Mouse (Mus musculus): Measurements from ENCODE around the gene Chst8.

Chst8 gene

GRCm38 (mm10) chr7:34799950-34800511 is 12.5 kb downstream of the Chst8 start:
- DNase-seq (ENCODE audit: extremely low spot score): peak; percentile 52

DNA sequence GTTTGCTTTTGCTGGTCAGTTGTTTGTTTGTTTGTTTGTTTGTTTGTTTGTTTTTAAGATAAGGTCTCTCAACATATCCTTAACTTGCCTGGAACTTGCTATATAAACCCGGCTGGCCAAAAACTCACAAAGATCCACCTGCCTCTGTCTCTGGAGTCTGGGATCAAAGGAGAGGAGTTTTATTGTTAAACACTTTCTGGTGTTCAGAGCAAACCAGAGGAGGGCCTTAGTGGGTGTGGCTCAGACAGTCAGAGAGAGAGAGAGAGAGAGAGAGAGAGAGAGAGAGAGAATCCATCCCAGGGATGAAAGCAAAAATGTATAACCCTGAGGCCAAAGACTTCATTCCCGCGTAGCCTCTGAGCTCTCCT is 13.1 kb downstream of the Chst8 start:
- no peak for DNase-seq (ENCODE audit: extremely low spot score)

DNA sequence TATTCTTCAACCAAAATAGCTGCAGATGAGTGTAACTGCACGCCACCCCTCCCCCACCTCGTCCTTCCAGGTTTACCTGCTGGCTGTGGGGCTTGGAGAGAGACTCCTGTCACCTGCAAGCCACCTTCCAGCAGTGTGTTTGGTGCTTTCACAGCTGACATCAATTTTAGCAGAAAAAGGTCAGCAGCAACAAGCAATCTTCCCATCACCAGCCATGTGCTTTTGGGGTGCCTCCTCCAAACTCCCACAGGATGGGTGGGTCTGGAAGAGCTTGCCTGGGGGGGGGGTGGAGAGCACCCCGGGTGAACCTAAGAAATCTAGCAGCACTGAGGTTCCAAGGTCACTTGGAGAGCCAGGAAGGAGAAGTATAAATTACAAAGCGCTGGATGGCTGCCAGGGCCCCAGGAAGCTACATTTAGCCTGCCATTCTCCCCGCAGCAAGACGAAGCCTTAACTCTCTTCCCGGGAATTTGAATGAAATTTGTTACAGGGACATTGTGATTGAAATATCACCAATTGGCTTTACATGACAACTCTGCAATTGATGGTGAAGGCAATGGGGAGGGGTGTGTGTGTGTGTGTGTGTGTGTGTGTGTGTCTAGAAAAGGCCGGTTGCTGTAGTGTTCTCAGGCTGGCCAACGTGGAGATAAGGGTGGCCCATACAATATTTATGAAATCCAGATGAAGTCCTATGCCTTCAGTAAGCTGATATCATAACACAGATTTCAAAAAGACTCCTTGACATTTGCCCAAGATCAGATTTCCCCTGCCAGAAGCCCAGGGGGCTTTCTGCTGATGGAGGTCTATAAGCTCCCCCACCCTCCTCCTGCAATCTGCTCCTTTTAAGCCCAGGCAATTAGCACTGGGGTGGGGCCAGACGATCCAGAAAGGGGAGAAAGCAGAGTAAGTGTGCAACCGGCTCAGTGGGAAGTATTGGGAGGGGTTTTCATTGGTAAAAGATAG is 13.8 kb downstream of the Chst8 start:
- DNase-seq (ENCODE audit: extremely low spot score): peak; percentile 28

GRCm38 (mm10) chr7:34798039-34798438 is 14.5 kb downstream of the Chst8 start:
- DNase-seq (ENCODE audit: extremely low spot score): no peak

DNA sequence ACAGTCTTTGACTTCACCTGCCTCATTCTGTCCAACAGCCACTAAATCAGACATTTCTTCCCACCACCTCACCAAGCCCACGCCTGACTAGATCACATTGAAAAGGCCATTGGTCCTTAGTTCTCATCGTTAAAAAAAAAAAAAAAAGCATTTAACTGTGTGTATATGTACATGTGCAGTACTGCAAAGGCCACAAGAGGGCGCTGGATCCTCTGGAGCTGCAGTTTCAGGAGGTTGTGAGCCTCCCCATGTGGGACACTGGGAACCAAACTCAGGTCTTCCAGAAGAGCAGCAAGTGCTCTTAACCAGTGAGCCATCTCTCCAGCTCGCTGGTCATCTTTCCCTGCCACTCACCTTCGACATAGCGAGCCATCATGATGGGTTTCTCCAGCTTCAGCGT is 22.1 kb downstream of the Chst8 start:
- no peak for DNase-seq (ENCODE audit: extremely low spot score)

DNA sequence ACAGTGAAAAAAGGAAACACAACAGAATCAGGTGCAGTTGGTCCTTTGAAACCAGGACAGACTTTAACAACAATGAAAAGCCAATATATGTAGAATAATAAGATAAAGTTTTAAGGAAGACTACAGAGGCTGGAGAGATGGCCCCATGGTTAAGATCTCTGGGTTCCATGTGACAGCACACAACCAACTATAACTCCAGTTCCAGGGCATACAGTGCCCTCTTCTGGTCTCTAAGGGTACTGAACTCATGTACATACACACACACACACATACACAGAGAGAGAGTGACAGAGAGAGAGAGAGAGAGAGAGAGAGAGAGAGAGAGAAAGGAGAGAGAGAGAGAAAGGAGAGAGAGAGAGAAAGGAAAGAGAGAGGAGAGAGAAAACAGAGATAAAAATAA is 25.3 kb downstream of the Chst8 start:
- no peak for DNase-seq (ENCODE audit: extremely low spot score)

DNA sequence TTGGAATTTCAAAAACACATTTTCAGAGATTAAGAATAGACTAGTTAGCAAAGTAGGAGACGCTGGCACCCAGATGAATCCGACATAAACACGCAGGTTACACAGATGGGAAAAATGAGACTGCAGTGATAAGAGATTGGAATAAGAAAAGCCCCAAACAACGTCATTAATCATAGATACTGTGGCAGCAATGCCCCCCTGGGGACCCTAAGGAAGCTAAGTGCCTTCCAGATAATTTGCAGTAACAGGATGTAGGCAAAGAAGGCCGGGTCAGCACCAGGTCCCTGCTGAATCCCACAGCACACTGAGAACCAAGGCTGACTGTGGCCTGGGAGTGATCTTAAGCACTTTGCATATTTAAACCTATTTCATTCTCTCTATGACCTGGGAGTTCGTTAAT is 27.5 kb downstream of the Chst8 start:
- DNase-seq (ENCODE audit: extremely low spot score): no peak

- no peak for DNase-seq (ENCODE audit: extremely low spot score)
Observed at GRCm38 (mm10) chr7:34784469-34784868, 28.0 kb downstream of the Chst8 start.

GRCm38 (mm10) chr7:34781988-34782387 is 30.5 kb downstream of the Chst8 start:
- no peak for DNase-seq (ENCODE audit: extremely low spot score)

DNA sequence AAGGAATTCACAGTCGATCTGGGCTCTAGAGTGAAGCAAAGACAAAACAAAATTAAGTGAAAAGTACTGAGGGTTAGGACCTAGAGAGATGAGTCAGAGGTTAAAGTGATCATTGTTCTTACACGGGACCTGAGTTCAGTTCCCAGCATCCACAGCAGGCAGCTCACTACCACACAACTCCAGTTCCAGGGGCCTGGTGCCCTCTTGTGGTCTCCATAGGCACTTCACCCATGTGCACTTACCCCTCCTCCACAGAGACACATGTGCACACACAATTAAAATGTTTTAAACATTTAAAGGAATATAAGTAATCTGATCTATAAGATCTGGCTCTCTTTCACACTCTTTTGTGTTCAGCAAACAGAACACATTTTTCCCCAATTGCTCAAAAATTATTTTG is 31.3 kb downstream of the Chst8 start:
- no peak for DNase-seq (ENCODE audit: extremely low spot score)

GRCm38 (mm10) chr7:34778426-34778825 is 34.1 kb downstream of the Chst8 start:
- DNase-seq (ENCODE audit: extremely low spot score): no peak

- DNase-seq (ENCODE audit: extremely low spot score): no peak
Observed at GRCm38 (mm10) chr7:34775659-34776058, 36.9 kb downstream of the Chst8 start.

GRCm38 (mm10) chr7:34774947-34775346 is 37.6 kb downstream of the Chst8 start:
- DNase-seq (ENCODE audit: extremely low spot score): no peak

DNA sequence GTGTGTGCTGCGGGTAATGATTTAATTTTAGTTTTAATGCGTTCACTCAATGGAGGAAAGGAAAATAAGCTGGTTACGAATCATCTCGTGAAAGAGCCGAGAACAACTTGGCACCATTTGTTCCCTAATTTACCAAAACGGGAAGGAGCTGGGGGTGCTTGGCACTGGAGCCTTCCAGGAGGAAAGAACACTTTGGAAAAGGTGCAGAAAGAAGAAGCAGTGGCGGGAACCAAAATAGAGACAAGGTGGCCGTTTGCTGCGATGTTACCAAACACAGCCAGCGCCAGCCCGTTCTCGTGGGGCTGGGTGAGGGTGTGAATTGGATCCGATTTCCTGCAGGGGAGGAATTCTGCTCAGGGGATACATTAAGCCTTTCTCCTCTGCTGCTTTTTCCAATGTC is 38.5 kb downstream of the Chst8 start:
- DNase-seq (ENCODE audit: extremely low spot score): no peak

- no peak for DNase-seq (ENCODE audit: extremely low spot score)
Observed at GRCm38 (mm10) chr7:34773309-34773708, 39.2 kb downstream of the Chst8 start.

DNA sequence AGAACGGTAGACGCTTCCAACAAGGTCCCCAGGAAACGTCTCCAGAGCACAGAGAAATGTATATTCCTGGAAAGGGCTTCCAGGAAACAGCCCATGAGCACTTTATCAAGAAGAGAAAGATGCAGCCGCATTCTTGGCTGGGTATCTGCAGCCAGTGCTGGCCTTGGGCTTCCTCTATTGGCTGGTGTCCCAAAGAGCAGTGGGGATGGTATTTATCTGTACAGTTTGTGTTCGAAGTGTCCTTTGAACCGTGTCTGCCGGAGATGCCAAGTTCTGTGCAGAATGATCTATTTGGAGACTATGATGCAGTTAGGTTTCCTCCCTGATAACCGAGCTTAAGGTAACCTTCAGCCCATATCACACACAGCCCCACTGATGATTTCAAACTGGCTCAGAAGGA is 43.0 kb downstream of the Chst8 start:
- no peak for DNase-seq (ENCODE audit: extremely low spot score)

- DNase-seq (ENCODE audit: extremely low spot score): no peak
Observed at GRCm38 (mm10) chr7:34764250-34765148, 48.0 kb downstream of the Chst8 start.

DNA sequence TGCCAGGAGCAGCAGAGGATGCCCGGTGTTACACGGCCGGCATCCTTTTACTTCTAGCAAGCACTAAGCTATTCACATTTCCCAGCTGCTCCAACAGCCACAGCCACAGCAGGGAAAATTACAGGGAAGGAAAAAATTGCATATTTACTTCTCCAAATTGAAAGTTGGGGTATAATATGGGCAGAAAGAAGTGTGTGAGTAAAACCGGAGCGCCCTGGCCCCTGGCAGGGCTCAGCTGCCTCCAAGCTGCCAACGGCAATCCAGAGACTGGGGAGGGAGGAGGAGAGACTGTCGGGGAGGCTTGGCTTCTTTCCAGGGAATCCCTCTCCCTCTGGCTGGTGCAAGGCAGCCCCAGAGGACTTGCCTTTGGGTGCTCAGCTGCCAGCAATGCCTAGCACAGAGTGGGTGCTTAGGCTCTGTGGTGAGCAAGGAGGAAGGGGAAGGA is 53.1 kb downstream of the Chst8 start:
- DNase-seq (ENCODE audit: extremely low spot score): no peak

DNA sequence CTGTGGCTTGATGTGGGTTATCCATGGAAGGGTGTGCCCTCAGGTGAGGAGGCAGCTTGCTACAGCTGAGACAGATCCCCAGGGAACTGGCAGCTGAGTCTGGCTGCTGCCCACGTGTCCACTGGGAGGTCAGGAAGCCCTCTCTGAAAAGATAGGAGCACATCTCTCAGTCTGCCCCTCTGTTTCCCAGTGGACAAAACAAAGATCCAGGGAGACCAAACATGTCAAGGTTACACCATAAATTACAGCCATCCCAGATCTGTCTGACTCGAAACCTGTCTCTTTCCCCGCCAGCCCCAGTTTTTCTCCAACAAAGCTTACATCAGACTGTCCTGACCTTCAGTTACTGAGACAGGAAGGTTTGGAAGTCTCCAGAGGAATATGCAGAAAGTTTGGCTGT is 53.8 kb downstream of the Chst8 start:
- no peak for DNase-seq (ENCODE audit: extremely low spot score)

DNA sequence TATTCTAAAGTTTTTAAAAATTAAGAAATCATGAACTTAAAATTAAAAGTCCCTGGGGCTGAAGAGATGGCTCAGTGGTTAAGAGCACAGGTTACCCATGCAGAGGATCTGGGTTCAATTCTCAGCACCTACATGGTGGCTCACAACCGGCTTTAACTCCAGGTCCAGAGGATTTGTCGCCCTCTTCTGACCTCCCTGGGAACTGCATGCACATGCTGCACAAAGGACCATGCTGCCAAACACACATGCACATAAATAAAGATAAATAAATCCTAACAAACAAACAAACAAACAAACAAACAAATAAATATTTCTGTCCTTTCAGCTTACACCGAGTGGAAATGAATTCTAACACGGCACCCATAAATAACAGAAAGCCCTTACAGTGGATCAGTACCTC is 55.0 kb downstream of the Chst8 start:
- DNase-seq (ENCODE audit: extremely low spot score): no peak

DNA sequence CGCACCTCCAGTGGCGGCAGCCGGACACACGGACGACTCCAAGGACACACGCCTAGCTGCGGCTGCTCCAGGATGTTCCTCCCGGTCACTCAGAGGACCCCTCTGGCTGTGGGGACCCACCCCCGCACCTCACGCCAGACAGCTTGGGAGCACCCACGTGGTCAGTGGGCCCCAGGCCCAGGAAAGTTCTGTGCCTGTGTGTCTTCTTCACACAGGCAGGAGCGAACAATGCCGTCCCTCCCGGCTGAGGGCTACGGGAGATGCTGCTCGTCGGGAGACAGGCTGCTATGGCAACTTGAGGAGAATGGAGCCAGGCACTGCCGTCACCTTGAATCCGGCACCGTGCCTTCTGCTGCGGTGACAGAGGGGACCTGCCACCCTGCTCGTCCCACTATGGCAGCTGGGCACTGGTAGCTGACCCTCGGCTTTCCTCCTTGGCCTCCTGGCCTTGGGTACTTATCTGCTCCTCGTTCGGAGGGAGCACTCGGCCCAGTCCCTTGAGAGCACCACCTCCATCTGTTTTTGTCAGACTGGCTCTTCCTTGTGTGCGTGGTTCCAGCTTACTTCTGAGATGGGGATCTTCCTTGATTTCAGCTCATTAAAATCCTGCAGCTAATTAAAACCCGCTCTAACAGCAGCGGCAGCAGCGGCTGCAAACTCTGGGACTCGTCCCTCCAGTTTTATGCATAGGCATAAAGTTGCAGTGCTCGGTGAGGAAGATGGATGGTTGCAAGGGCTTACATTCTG is 59.2 kb downstream of the Chst8 start:
- no peak for DNase-seq (ENCODE audit: extremely low spot score)
